Mouse (Mus musculus): ENCODE measurements at regions not wholly inside any gene's neighbourhood (a gene's known extent, or its start where the extent isn't known, plus 50 kb on each side); places are given as distances from the start of the nearest gene placed in this dataset.
A peak's percentile ranks its signal among the peaks of the same experiment; 100 is the strongest.
"Not testable (repeated sequence)": the region's sequence is repeated elsewhere in the genome, so short reads cannot be mapped to it uniquely, and the experiment has no call there.

- no peak for DNase-seq
Measured at GRCm38 (mm10) chr7:73039921-73040320, 335.4 kb upstream of the Rgma start.

DNA sequence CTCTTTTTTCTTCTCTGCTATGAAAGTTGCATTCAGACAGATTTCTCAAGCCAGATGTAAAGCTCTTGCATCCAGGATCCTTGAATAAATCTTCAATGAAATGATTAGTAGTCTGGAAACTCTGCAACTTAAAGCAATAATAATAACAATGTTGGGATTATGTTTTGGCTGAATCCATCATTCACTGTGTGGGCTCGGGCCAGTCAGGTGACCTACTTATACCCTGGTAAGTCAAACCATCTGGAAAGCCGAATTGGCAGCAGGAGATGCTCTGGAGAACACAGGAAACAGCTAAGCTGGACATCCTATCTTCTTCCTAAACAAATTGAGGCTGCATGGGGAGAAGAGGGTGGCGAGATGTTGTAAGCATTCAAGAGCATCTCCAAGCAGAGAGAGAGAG lies 331.0 kb upstream of the Rgma start:
- no peak for DNase-seq

DNA sequence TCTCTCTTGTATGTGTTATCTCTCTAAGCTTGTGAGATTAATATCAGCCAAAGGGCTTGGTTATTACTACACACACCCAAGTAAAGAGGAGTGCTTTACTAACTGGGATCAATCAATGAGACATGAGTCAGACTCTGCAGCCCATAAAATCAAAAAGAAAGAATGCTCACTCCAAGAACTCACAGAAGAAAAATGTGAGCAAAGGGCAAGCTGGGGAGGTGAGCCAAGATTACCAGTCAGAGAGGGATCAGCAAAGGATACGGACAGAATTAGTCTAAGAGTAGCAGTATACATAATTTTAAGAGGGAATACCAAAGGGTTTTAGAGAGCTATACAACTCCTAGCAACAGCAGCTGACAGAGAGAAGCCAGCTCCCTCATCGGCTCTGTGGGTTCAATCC lies 319.4 kb upstream of the Rgma start:
- DNase-seq, result no peak

DNA sequence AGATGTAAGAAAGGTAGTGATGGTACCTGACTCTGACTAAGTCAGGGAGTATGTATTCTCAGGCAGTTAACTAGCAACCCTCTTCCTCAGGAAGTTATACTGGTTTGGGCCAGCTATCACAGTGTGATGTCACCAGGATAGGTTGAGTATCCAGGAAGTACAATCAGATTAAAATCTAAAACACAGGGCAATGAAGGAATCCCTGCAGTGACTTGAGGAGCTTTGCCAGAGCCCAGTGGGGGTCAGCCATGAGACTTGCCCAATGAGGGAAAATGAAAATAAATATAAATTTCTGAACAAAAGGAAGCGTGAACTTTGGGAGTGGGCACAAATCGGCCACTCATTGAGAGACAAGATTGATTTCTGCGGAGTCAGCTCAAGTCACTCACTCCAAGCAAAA lies 311.8 kb upstream of the Rgma start:
- no peak for DNase-seq

- DNase-seq, result no peak
Measured at GRCm38 (mm10) chr7:73068534-73068933, 306.8 kb upstream of the Rgma start.

- DNase-seq, result no peak
Measured at GRCm38 (mm10) chr7:73069352-73069751, 306.0 kb upstream of the Rgma start.

- DNase-seq, result not testable (repeated sequence)
Measured at GRCm38 (mm10) chr7:73075391-73075790, 299.9 kb upstream of the Rgma start.

GRCm38 (mm10) chr7:73087496-73088185 lies 287.7 kb upstream of the Rgma start:
- DNase-seq, result no peak

- no peak for DNase-seq
Measured at GRCm38 (mm10) chr7:73088321-73088720, 287.0 kb upstream of the Rgma start.

DNA sequence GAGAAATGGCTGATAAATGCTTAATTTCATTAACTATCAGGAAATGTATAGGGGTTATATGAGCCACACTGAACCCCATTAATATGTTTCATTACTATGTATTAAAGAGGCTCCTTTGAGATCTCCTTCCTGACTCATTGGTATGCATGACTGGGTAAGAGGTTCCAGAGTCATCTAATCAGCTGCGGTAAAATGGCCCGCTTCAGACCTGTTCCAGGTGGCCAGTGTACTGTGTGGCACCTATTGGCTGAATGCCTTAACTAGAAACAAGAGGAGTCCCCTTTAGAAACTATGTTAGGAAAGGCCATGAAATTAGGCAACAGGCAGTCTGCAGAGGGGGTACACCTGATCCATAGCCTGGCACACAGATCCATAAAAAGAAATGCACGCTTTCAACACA lies 283.6 kb upstream of the Rgma start:
- DNase-seq, result no peak

DNA sequence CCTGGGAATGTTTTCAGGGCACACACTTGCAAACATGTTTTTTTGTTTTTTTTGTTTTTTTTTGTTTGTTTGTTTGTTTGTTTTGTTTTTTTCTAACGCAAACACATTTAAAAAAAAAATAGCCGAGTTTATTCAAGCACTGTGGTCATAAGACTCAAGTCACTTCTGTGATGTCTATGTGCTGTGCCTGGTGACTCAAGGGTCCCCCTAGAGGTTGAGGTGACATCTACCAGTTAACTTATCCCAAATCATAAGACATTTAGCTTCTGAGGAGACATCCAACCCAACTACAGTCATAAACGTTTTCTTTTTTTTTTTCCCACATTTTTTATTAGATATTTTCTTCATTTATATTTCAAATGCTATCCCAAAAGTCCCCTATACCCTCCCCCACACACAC lies 281.2 kb upstream of the Rgma start:
- no peak for DNase-seq

DNA sequence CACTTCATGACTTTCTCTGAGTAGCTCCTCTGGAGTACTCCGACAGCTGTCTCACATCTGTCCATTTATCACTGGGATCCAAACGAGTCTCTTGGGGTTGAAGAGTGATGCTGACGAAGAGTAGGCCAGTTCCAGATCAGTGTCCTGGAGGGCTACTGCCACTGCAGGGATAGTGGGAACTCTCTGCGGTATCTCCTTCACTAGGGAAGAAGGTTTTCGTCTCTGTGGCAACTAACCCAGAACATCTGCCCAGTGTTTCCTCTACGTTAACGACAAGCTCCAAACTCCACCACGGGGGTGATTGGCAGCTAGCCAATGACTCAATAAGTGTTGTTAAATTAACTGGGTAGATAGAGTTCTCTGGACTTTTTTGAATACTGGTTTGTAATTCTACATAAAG lies 256.4 kb upstream of the Rgma start:
- peak in 1 of 2 experiments; percentile 4 for DNase-seq

DNA sequence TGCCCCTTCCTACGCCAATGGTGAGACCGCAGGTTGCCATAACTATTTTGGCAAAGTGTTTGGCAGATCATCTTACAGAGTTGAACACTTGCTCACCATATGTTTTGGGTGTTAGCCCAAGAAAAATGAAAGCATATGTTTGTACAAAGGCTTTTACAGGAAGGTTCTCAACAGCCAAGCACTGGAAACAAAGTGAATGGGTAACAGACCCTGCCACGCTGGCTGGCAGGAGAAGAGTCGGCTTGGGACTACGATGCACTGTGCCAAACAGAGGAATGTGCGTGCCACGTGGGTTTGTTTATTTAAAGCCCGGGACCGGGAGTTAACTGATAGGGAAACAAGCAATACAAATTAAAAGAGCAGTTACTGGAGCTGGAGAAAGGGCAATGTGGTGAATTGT lies 255.0 kb upstream of the Rgma start:
- no peak for DNase-seq

DNA sequence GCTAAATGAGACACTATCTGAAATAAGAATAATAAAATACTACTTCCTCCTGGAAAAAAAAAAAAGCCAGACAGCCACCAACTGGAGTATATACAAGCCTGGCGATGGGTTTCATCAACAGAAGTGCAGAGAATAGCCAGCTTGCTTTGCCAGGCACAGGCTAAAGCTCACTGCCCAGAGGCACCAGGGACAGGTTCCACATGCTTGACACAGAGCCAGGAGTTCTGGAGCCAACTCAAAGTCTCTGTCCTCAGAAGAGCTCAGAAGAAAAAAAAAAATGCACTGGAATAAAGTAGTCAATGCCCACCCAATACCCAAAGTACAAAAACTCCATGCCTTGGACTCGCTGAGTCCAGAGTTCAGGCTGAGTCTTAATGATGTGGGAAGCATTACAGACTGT lies 250.3 kb upstream of the Rgma start:
- no peak for DNase-seq

- no peak for DNase-seq
Measured at GRCm38 (mm10) chr7:73125864-73126263, 249.4 kb upstream of the Rgma start.

- no peak for DNase-seq
Measured at GRCm38 (mm10) chr7:73135786-73136185, 239.5 kb upstream of the Rgma start.

GRCm38 (mm10) chr7:73138269-73138668 lies 237.0 kb upstream of the Rgma start:
- DNase-seq, result no peak

DNA sequence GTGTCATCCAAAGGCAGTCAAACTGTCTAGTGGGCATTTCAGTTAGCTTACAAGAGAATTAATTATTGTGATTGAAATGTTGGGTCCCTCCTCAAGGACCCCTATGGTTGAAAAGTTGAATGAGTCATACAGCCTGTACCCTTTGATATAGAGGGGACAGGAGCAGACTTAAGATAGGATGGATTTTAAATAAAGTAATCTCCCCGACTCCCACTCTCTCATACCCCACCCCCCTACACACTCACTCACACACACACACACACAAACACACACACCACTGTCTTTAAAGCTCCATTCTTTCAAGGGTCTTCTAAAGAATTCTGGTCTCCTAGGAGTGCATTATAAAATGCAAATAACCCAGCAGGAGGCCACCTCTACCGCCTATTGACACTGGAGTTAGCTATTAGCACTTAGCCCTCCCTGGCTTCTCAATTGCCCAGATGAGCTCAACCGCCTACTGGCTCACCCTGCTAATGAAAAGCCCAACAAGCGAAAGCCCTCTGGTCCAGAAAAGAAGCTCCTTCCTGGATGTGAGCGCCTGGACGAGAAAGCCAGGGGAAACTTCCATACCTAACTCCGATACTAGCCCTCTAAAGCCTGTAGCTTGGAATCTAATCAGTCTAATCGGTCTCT lies 236.3 kb upstream of the Rgma start:
- DNase-seq, result no peak

- no peak for DNase-seq
Measured at GRCm38 (mm10) chr7:73139901-73140300, 235.4 kb upstream of the Rgma start.

DNA sequence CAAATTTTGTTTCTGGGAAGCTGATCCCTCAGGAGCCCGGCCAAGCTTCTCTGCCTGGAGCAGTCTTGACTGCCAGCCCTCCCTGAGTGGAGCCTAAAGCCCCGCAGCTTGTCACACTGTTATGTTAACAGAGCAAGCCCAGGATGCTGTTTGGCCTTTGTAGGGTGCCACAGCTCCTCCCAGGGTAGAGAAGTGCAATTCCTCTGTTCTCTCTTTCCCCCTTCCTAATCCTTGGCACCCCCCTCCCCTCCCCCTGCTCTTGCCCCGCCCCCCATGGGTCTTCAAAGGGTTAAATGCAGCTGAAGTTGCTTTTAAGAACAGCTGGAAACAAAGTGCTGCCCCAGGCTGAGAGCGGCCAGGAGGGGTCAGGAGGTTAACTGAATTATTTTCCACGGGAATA lies 234.1 kb upstream of the Rgma start:
- DNase-seq, result no peak

DNA sequence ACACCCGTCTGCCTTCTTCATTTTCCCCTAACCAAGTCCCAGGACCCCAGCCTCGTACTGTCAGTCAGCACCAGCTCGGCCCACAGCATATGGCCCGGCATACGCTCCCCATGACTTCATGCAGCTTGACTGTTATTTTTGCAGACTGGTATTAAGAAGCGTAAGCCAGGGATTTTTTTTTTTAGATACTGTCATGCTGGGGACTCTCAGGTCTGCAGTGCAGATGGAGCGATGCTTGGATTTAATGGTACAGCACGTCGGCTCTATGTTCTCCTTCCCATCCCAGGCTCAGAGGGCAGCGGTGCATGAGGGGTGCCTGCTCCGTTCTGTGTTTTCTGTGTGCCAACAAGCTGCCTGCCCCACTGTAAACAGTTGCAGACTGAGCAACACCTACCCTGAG lies 231.4 kb upstream of the Rgma start:
- DNase-seq, result no peak

DNA sequence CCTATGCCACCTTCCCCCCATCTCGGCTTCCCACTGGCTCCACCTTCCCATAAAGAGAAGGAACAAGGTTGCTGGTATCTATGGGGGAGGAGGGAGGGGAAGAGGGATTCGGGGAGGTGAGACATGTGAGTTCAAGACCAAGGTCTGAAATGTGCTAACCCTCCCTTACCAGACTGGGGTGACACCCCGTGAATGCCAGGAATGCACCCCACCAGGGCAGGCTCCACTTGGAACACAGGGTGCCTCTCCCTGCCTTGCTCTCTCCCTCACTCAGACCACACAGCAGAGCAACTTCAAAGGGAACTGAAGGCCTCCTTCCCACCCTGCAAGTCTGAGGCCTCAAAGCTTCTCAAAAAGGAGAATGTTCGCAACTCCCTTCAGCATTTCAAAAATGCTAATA lies 230.5 kb upstream of the Rgma start:
- DNase-seq, result no peak

DNA sequence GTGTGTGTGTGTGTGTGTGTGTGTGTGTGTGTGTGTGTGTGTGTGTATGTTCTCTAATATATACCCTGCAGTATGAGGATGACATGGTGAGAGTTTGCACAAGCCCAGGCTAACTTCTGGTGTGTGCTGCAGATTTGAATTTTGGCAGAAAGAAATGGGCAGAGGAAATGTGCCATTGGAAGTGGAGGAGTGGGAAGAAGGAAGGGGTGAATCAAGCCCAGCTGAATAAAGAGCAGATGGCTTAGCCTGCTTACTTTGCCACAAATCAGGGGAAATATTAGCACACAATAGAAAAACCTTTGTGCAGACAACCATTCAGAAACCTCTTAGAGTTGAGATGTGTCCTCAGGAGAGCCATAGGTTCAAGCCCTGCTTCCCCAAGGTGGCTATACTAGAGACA lies 228.1 kb upstream of the Rgma start:
- no peak for DNase-seq

- no peak for DNase-seq
Measured at GRCm38 (mm10) chr7:73150436-73150835, 224.9 kb upstream of the Rgma start.

All from spleen, adult 18-20 months (tissue).